Mouse (Mus musculus) right cerebral cortex, adult 18-20 months (tissue): ENCODE data around the gene Pim1.

ENCODE experiments used
- DNase-seq: peaks from one replicate; pipeline ENCODE4 v3.0.0; 2022; ENCODE audit warnings: mixed read lengths

Pim1 gene

DNA sequence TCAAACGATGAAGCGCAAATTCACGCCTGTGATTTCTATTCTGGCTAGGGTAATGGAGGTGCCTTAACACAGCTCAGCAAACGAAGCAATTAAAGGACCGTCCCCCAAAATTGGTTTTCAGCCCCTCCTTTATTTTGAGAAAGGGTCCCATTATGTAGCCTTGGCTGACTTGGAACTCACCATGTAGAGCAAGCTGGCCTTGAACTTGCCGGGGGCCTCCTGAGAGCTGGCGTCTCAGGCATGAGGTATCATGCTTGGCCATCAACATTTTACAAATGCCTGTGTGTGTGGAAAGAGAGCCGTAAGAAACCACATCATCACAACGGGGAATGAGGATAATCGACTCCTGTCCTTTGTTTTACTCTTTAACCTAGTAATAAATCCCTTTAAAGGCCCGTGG lies 23.5 kb upstream of the Pim1 start:
- no peak for DNase-seq

- DNase-seq: no peak
These were observed 17.1 kb upstream of the Pim1 start for GRCm38 (mm10) chr17:29473466-29473865.

DNA sequence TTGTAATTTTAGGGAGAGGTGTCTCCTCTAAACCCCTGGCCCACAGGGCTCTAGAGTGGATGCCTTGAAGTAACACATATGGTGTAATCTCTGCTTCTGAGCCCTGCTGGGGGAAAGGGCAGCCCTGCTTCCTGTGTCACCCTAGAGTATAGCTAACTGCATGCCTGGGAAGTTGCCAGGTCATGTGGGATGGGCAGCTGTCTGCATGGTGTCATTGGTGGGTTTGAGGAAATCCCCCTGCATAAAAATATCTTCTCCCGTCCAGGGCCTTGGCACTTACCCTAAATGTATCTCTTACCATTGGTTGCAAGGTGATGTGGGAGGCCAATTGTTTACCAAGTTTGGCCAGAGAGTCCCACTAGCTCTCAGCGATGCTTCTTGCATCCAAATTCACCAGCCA lies 16.5 kb upstream of the Pim1 start:
- no peak for DNase-seq

DNA sequence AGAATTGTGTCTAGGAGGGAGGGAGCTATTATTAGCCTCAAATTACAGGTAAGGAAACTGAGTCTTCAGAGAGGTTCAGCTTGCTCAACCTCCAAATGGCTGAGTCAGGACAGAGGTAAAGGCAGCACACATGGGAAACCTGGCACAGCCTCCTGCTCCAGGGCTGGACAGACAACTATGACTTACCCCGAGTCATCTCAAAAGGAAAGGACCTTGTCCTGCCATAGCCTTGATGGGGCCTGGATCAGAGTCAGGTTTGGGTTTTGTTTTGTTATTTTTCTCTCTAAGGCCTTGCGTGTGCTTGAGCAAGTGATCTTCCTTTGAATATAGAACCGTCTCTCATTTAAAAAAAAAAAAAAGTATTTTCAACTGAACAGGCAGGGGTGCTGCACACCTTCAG lies 15.4 kb upstream of the Pim1 start:
- no peak for DNase-seq

- no peak for DNase-seq
These were observed 14.1 kb upstream of the Pim1 start for GRCm38 (mm10) chr17:29476461-29476860.

- no peak for DNase-seq
These were observed 13.2 kb upstream of the Pim1 start for GRCm38 (mm10) chr17:29477357-29477756.

- DNase-seq: no peak
These were observed 12.3 kb upstream of the Pim1 start for GRCm38 (mm10) chr17:29478271-29478670.

- no peak for DNase-seq
These were observed 10.3 kb upstream of the Pim1 start for GRCm38 (mm10) chr17:29480256-29480655.

DNA sequence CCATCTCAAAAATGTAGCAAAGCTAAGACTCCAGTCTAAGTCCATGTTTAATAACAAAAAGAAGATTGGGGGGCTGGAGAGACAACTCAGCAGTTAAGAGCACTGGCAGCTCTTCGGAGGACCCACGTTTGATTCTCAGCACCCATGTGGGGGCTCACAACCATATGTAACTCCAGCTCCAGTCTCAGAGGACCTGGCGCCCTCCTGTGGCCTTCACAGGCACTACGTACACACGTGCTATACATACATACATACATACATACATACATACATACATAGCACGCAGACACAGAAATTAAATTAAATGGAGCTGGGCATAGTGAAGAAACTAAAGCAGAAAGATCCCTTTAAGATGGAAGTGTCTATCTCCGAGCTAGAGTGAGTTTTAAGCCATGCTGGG lies 7.9 kb upstream of the Pim1 start:
- DNase-seq: no peak

DNA sequence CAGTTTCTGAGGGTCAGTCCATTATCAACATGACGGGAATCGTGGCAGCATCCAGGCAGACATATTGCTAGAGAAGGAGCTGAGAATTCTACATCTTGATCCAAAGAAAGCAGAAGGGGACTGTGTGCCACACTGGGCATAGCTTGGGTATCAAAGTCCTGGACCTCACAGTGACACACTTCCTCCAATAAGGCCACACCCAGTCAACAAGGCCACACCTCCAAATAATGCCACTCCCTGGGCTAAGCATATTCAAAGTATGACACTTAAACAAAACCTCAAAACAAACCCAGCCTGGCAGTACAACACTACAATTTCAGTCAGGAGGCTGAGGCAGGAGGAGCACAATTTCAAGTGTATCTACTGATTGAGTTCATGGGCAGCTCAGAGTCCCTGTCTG lies 7.3 kb upstream of the Pim1 start:
- DNase-seq: no peak

DNA sequence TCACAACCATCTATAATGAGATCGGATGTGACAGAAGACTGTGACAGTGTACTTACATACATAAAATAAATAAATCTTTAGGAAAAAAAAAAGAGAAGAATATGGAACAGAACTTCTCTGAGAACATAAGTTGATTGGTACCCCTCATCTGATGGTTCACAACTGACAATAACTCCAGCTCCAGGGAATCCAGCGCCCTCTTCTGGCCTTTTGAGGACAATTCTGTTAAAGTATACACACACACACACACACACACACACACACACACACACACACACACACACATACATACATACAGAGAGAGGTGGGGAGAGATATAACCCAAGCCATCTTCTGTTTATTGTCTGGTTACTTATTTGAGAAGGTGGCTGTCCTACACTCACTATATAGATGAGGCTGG lies 6.1 kb upstream of the Pim1 start:
- DNase-seq: no peak

DNA sequence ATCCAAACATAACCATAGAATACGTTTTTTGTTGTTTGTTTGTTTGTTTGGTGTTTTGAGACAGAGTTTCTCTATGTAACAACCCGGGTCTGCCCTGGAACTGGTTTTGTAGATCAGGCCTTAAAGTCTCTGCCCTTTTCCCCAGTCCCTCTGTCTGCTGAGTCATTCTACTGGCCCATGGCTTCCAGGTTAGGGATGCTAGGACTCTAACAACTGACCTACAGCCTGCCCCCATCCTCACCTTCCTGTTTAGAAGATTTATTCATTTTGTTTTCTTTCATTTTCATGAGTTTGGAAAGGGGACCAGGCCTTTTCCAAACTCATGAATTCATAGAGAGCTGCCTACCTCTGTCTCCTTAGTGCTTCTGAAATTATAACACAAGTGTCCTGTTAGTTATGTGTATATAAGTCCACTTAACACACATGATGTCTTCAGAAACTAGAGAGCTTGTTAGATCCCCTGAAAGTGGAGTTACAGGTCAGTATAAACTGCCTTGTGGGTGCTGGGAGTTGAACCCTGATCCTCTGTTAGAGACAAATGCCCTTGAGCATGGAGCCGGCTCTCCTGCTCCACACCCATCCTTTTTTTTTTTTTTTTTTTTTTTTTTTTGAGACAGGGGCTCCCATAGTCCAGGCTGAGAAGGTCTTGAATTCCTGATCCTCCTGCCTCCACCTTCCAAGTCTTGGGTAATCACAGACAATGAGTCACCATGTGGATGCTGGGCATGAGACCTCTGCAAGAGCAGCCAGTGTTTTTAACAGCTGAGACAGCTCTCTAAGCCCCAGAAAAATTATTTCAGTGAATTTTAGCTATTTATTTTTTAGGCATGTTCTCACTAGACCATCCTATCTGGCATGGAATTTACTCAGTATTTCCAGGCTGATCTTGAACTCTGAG lies 5.0 kb upstream of the Pim1 start:
- no peak for DNase-seq

- no peak for DNase-seq
These were observed 2.1 kb upstream of the Pim1 start for GRCm38 (mm10) chr17:29488257-29488977.

DNA sequence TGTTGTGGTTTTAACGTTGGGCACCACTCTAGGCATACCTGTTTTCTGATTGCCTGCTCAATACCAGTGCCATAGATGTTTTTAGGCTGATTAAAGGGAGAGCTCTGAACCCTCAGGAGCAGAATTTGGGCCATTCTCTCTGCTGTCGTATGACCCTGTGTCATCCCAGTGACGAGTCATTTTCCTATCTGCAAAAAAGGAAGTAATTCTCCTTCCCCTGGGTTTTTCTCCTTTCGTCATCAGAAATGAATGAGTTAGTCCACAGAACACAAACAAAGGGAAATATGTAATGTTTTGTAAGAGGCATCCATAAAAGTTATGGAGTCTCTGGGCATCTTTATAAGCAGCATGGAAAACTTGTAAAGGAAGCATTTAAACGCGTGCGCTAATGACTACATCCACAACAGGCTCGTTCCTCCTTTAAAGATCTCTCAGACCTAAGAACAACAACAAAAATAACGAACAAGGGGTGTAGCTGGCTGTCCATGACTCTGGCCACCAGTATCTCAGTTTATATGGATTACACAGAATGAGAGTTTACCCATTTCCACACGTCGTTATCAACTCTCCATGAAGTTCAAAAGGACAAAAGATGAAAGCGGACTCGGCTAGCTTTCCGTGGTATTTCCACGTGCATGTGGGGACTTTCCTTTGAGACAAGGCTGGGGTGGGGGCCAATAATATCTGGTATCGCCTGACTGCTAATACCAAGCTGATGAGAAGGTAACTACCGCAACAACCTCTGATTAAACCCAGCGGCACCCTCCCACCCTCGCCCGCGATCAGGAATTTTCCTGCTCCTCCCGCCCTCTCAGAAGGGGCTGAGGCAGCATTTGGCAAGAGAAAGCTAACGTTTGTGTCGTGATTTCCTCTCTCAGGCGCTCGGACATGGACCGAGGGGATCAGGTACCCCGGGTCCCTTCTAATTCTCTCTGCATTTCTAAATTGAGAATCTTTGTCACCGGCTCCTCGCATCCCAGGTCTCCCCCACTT lies 1.3 kb upstream of the Pim1 start:
- no peak for DNase-seq

DNA sequence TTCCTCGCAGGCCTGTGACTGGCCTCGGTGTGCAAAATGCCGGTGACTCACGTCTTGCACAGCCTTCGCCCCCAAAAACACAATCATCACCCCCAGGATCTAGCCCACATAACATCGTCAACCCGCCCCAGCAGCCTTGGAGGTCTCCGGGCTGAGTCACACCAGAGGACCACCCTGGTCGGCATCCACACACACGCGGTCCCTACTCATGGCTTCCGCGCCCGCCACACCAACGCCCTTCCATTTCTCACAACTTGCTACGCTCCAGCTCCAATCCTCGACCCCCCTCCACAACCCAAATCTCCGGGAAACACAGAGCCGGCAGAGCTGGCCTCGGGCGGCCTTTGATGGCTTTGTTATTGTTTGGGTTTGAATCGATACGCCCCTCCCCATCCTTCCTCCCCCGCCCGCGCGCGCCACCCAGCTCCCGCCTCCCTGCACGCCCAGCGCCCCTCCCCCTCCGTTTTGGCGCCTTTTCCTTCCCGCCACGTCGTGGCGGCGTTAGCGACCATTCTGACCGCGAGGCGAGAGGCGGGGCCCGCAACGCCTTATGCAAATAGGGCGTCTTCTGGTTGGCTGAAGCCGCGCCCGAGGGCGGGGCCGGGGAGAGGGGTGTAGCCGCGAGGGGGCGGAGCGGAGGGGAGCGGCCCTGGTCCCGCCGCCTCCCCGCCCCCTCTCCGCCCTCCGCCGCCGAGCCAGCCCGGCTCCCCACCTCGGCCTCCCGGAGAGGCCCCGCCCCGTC lies 411 bp upstream of the Pim1 start:
- peak; percentile 97 for DNase-seq

- no peak for DNase-seq
These were observed 1.2 kb downstream of the Pim1 start for GRCm38 (mm10) chr17:29491591-29492268.

DNA sequence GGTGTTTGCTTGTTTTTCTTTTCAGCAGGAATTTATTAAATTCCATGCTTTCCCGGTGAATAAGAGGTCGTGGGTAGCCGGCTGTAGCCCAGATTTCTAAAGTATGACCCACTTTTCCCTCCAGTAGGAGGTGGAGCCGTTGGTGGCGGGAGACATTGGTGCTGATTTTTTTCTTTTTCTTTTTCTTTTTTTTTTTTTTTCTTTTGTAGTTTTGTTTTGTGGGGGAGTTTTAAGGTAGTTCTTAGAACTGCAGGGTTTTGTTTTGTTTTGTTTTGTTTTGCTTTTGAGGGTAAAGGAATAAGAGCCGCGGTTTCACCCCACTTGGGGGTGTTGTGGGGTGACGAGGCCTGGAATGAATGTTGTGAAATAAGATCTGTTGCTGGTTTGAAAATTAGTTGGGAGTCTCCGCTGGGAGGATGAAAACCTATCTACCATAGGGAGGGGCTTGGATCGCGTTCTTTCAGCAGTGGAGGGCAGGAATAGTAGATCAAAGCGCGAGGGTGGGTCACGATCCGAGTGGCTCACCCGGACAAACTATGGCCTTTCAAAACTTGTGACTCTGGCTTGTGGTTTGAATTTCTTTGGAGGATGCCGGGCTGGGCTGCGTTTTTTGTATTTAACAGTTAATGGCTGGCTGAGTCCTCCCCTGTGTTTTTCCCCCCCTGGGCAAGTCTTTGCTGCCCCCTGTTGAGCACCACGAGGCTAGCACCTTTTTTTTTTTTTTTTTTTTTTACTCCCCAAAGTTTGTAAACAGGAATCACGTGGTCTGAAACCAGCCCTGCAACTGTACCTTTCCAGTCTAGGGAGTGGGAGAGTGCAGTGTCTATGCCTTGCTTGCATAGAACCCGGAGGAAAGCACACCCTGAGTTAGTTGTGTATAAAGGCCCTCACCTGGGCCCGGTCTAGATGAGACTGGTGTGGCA lies 2.0 kb downstream of the Pim1 start:
- DNase-seq: peak; percentile 31

- no peak for DNase-seq
These were observed 3.0 kb downstream of the Pim1 start for GRCm38 (mm10) chr17:29493461-29493980.

- DNase-seq: no peak
These were observed 3.6 kb downstream of the Pim1 start for GRCm38 (mm10) chr17:29494062-29494731.

GRCm38 (mm10) chr17:29494732-29495076 lies 4.2 kb downstream of the Pim1 start:
- DNase-seq: no peak
